Mouse (Mus musculus) layer of hippocampus, adult 2 months (tissue): Measurements from ENCODE around the gene Gm45837. TPM values are rescaled to one million over a fixed set of nuclear protein-coding genes. Genes with fewer than 3 reads are reported as not detected.

ENCODE experiments used
- DNase-seq, 2 experiments: peaks; one replicate each; pipeline ENCODE4 v3.0.0; 2022; ENCODE audit warnings: low spot score in 2 of 2
- H3K27ac ChIP-seq: fragments of 200-600 bp; 2 replicates; pipeline ENCODE4 v1.8.1; 2022
- H3K4me3 ChIP-seq: fragments of 200-600 bp; 2 replicates; pipeline ENCODE4 v1.8.1; 2022; ENCODE audit warnings: mild to moderate bottlenecking
- CTCF ChIP-seq: fragments of 200-600 bp; conservative IDR thresholded peaks from 2 replicates; pipeline ENCODE4 v1.8.1; 2022; ENCODE audit warnings: antibody characterized with exemption, mild to moderate bottlenecking, moderate library complexity
- total RNA-seq, 2 experiments: library from RNA; stranded (reverse); gene quantifications; 2 replicates each; pipeline ENCODE4 v1.2.3; 2021

The Gm45837 gene
- total RNA-seq, 2 experiments from 2014 or later = 2.4 TPM; not detected in 1

DNA sequence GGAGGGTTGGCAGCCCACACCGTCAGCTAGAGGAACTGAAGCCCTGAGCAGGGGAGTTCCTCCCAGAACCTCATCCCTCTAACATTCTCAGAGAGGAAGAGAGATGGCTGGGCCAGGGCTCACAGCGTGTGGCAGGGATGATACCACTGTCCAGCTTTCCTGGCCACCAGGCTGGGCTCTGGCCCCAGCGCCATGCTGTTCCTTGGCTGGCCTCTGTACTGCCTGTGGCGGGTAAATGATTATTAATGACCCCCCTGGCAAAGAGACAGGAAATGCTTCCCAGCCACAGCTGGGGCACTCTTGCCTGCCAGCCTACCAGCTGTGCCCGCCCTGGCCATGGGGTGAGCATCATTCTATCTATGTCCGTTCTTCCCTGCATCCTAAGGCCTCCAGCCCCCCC, 44.5 kb downstream of the Gm45837 start:
- no peak for DNase-seq
- Histone ChIP-seq H3K27ac (peak overlapping the region; percentile 86), H3K4me3 (no peak overlapping the region; the same call in 1 of the 2 replicates)
- peak; percentile 26 for TF ChIP-seq CTCF

- H3K4me3 ChIP-seq = peak overlapping the region; percentile 23
- peak overlapping the region; percentile 86 for H3K27ac ChIP-seq
- TF ChIP-seq CTCF = no peak
- DNase-seq = no peak
Observed at GRCm38 (mm10) chr7:101456318-101456717, 45.6 kb downstream of the Gm45837 start.

DNA sequence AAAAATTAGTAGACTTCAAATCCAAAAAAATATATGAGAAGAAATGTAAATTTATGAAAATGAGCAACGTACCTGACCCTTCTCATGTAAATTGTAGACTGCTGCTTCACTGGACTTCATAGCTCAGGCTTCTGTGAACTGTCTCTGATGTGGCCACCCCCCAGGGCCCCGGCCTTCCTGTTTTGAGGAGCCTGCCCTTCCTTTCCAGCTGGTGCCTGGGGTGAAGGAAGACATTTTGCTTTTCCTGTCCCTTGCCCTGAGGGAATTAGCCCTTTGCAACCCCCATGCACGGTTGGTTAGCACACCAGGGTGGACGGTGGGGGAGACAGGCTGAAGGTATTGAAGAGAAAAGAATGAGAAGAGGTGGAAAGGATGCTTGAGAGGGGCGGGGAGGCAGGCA, 46.1 kb downstream of the Gm45837 start:
- Histone ChIP-seq H3K4me3 (peak overlapping the region; percentile 23), H3K27ac (peak overlapping the region; percentile 86)
- no peak for DNase-seq
- TF ChIP-seq CTCF = no peak

GRCm38 (mm10) chr7:101457283-101457682, 46.6 kb downstream of the Gm45837 start:
- Histone ChIP-seq H3K27ac (peak overlapping the region; percentile 86), H3K4me3 (peak overlapping the region; percentile 23)
- peak in 1 of 2 experiments; percentile 76 for DNase-seq
- TF ChIP-seq CTCF = no peak

DNA sequence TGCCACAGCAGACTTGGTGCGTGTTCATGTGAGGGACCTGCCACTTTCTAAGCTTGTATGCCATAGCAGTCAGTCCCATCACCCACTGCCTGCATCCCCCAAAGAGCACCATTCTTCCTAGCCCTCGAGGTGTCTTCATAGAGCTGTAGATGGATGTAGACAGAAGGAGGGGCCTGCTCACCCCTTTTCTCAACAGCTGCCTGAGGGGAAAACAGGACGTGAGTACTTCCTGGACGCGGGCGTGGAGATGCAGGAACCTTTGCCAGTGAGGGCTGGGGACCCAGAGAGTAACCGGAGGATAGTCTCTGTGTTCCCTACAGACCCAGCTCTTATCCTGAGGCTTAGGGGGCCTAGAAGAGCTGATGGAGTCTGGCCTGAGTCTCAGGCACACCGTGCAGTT, 47.1 kb downstream of the Gm45837 start:
- peak overlapping the region; percentile 86 for H3K27ac ChIP-seq
- no peak for DNase-seq
- peak overlapping the region; percentile 6; the same call in 1 of the 2 replicates for H3K4me3 ChIP-seq
- no peak for TF ChIP-seq CTCF

GRCm38 (mm10) chr7:101458278-101458781, 47.6 kb downstream of the Gm45837 start:
- no peak for TF ChIP-seq CTCF
- H3K27ac ChIP-seq = peak overlapping the region; percentile 86
- H3K4me3 ChIP-seq = no peak overlapping the region; the same call in 1 of the 2 replicates
- no peak for DNase-seq

DNA sequence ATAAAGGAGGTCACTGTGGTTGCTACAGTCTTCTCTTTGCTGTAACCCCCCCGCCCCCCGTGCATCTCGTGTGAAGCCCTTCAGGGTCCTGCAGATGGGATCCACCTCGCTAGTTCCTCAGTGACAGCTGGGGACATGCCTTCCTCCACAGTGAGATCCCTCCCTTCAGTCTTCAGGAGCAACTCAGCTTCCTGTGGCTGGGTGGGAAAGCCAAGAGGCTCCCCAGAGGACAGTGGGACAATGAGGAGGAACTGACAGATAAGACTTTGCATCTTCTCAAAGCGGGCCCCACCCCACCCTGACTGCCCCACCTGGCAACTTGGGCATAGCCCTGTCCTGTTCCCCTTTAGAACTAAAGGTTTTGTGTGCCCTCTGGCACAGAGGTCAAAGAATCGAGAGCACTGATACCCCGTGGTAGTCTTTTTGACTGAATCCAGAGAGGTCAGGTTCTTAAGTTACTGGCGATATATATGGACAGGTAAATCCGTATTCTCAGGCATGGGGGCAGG, 48.7 kb downstream of the Gm45837 start:
- no peak for TF ChIP-seq CTCF
- Histone ChIP-seq H3K27ac (peak overlapping the region; percentile 86), H3K4me3 (no peak overlapping the region)
- DNase-seq = no peak

DNA sequence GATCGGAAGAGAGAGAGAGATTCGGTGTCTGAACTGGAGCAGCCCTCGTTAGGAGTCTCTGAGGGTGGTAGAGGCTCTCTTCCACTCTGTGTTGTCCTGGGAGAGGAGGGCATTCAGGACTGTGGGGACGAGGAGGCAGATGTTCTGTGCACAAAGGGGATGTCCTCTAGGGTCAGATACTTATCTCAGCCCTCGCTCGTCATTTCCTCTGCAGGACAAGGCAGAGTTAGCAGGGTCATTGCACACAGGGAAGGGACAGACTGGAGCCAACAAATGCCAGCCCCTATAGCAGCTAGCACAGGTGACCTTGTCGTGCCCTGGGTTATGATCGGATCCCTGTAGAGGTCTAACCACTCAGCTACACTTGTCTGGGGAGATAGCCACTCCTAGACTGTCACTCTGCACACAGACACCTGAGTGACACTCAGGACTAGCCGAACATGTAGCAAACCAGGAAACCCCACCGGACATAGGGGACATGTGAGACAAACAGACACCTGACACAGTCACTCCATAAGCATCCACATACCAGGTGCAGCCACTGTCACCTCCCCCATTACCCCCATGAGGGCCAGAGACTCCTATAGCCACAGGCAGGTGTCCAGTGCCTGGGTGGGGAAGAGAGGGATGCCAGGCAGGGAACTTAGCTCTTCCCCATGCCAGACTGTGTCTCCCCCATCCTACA, 49.4 kb downstream of the Gm45837 start:
- Histone ChIP-seq H3K4me3 (no peak overlapping the region; the same call in 1 of the 2 replicates), H3K27ac (peak overlapping the region; percentile 82)
- DNase-seq = no peak
- no peak for TF ChIP-seq CTCF

- TF ChIP-seq CTCF = no peak
- peak overlapping the region; percentile 82 for H3K27ac ChIP-seq
- H3K4me3 ChIP-seq = no peak overlapping the region; the same call in 1 of the 2 replicates
- peak; percentile 62 to 71 for DNase-seq
Observed at GRCm38 (mm10) chr7:101460608-101460957, 49.9 kb downstream of the Gm45837 start.

DNA sequence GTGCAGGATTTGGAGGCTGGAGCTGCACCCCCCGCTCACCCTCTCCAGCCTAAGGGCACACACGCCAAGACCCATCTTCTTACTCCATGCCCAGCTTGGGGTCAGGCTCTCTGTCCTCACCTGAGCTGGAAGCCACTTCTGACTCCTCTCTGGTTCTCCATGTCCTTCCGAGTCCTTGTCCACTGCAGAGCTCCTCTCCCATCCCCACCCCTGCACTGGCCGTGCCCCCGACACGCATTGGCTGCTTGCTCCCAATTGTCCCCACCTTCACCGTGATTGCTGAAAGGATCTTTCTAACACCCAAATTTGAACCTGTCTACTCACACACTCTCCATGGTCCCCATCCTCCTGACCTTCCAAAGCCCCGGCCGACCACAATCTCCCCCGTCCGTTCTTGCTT, 50.9 kb downstream of the Gm45837 start:
- Histone ChIP-seq H3K27ac (peak overlapping the region; percentile 82), H3K4me3 (no peak overlapping the region)
- TF ChIP-seq CTCF = no peak
- no peak for DNase-seq

GRCm38 (mm10) chr7:101462327-101463068, 51.8 kb downstream of the Gm45837 start:
- Histone ChIP-seq H3K27ac (peak overlapping the region; percentile 82), H3K4me3 (no peak overlapping the region)
- peak; percentile 84 to 89 for DNase-seq

GRCm38 (mm10) chr7:101463665-101464271, 53.1 kb downstream of the Gm45837 start:
- H3K27ac ChIP-seq = peak overlapping the region; percentile 82; the same call in 1 of the 2 replicates
- no peak for DNase-seq
- TF ChIP-seq CTCF = no peak
- no peak overlapping the region for H3K4me3 ChIP-seq

More at GRCm38 (mm10) chr7:101462327-101463068, 51.8 kb downstream of the Gm45837 start:
- TF ChIP-seq CTCF = peak; percentile 17; the same call in 1 of the 2 replicates

DNA sequence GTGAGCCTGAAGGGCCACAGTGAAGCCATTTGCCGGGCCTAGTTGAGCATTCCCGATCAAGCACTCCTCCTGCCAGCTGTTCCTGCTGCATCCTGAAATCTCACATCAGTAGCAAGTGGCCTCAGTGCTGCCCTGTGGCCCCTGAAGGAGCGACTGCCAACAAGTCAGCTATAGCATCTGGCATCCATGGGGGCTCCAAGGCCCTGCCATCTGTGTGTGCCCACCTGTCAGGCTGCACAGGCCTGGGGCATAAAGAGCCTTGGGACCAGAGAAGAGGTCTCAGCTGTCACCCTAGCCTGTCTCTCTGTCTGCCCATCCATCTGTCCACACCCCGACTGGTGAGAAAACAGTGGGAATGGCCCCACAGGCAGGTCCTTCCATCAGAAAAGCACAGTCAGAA, 54.2 kb downstream of the Gm45837 start:
- no peak for TF ChIP-seq CTCF
- Histone ChIP-seq H3K4me3 (no peak overlapping the region), H3K27ac (peak overlapping the region; percentile 75)
- DNase-seq = no peak
